Mouse (Mus musculus) neural tube, embryonic 14.5 days (tissue): ENCODE results near the gene Cypt15. TPM values are rescaled to one million over a fixed set of nuclear protein-coding genes. Genes with fewer than 3 reads are reported as not detected.
"Not testable (repeated sequence)": the region's sequence is repeated elsewhere in the genome, so short reads cannot be mapped to it uniquely, and the experiment has no call there.

Source experiments
- ATAC-seq: fragments of 200-750 bp; cut with Nextera tagmentation; 2 replicates; pipeline ENCODE4 v1.8.0; 2017; ENCODE audit warnings: low read depth, mild to moderate bottlenecking, moderate TSS enrichment, moderate library complexity
- H3K27ac ChIP-seq: fragments of 300-500 bp; sonication (generic); 2 replicates; pipeline ENCODE4 v1.5.1; 2014; ENCODE audit warnings: low read depth, mild to moderate bottlenecking, control low read depth, low read length, moderate library complexity, mixed read lengths
- H3K27me3 ChIP-seq: fragments of 300-500 bp; sonication (generic); 2 replicates; pipeline ENCODE4 v1.6.1; 2014; ENCODE audit warnings: low read length; ENCODE audit not compliant: control insufficient read depth, insufficient read depth
- H3K36me3 ChIP-seq: fragments of 300-500 bp; sonication (generic); 2 replicates; pipeline ENCODE4 v1.6.1; 2014; ENCODE audit warnings: low read length, mixed read lengths; ENCODE audit not compliant: control insufficient read depth, insufficient read depth
- H3K4me1 ChIP-seq: fragments of 300-500 bp; sonication (generic); 2 replicates; pipeline ENCODE4 v1.6.1; 2014; ENCODE audit warnings: low read length; ENCODE audit not compliant: control insufficient read depth, insufficient read depth
- H3K4me2 ChIP-seq: fragments of 300-500 bp; sonication (generic); 2 replicates; pipeline ENCODE4 v1.6.1; 2014; ENCODE audit warnings: mild to moderate bottlenecking, low read depth, low read length, control low read depth
- H3K4me3 ChIP-seq: fragments of 300-500 bp; sonication (generic); 2 replicates; pipeline ENCODE4 v1.5.1; 2014; ENCODE audit warnings: low read depth, low read length, control low read depth, mixed read lengths
- H3K9ac ChIP-seq: fragments of 300-500 bp; sonication (generic); replicated peaks from 2 replicates; pipeline ENCODE4 v1.6.1; 2014; ENCODE audit warnings: low read depth, mild to moderate bottlenecking, control low read depth, low read length, mixed read lengths
- H3K9me3 ChIP-seq: fragments of 300-500 bp; sonication (generic); 2 replicates; pipeline ENCODE4 v1.6.1; 2016; ENCODE audit warnings: low read length; ENCODE audit not compliant: control insufficient read depth
- WGBS: fragments of 180-500 bp; shearing (Covaris S2); extraction: QIAGEN DNeasy Blood & Tissue Kit; methylation state at CpG from one replicate; pipeline ENCODE4 v1.1.7; 2014; 5-methylcytosine and 5-hydroxymethylcytosine counted together
- polyA plus RNA-seq: library from polyadenylated mRNA; unstranded; fragments of >200 nt; fragmentation: Nextera tagmentation; extraction: Ambion mirVana; gene quantifications from 2 replicates; pipeline ENCODE4 v1.2.1, GENCODE M21; 2014

The Cypt15 gene
- not detected in 2 replicates for polyA plus RNA-seq

DNA sequence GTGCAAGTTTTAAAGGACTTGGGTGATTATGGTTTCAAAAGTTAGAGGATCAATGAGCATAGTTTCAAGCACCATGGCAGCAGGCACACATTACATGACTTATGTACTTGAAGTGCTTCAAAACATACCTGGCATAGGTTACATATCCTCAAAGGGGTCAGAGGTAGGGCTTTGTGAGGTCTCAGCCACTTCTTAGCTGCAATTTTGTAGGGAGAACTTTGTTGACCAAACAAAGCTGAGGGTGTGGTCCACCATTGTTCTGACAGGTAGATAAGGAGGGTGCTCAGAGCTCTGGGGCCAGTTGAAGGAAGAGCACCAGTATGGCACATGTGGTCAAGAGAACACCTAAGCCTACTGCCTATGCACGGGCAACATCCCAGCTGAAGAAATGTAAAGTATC lies at the start of gene Cypt15:
Cypt15 (plus strand) TSS at position 301 of the 400 bp plus-strand sequence.
- not testable (repeated sequence) for H3K4me3 ChIP-seq, H3K9ac ChIP-seq, H3K27me3 ChIP-seq, H3K27ac ChIP-seq, H3K4me1 ChIP-seq, ATAC-seq, H3K36me3 ChIP-seq, H3K9me3 ChIP-seq, H3K4me2 ChIP-seq
- WGBS: 92% methylated on average over 1 of the region's 1 CpGs

DNA sequence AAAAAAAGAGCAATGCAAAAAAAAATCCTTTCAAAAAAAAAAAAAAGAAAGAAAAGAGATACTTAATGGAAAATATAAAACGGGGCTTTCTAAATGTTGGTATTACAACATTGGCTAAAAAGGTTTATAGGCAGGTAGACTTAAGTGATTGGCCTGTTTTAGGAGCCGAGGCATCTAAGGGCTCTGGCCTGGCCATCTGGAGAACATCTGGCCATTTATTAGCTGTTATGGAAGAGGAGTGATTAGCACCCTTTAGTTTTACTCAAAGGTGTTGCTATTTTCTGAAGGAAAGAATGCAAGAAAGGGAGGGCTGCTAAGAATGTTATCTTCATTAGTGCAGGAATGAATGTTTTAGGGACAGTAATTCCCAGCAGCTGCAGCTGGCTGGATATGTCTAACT lies 24.9 kb downstream of the Cypt15 start:
- Histone ChIP-seq H3K36me3 (no peaks in the 10 kb centered on the region), H3K9ac (no peak overlapping the region), H3K27ac (no peak overlapping the region), H3K9me3 (no peaks in the 10 kb centered on the region), H3K27me3 (no peaks in the 10 kb centered on the region), H3K4me3 (no peak overlapping the region), H3K4me1 (no peaks in the 10 kb centered on the region), H3K4me2 (no peak overlapping the region)
- 84% methylated on average over 2 of the region's 2 CpGs for WGBS
- ATAC-seq: no peak

GRCm38 (mm10) chrX:39378830-39379229 lies 32.8 kb downstream of the Cypt15 start:
- no peaks in the 10 kb centered on the region for H3K9me3 ChIP-seq
- 67% methylated on average over 2 of the region's 2 CpGs for WGBS
- H3K9ac ChIP-seq: no peak overlapping the region
- no peak overlapping the region for H3K4me3 ChIP-seq
- no peaks in the 10 kb centered on the region for H3K27me3 ChIP-seq
- no peak overlapping the region for H3K4me2 ChIP-seq
- ATAC-seq: no peak
- H3K4me1 ChIP-seq: no peaks in the 10 kb centered on the region
- H3K36me3 ChIP-seq: no peaks in the 10 kb centered on the region
- H3K27ac ChIP-seq: no peak overlapping the region

- Histone ChIP-seq H3K36me3 (no peaks in the 10 kb centered on the region), H3K4me3 (no peak overlapping the region), H3K4me1 (no peaks in the 10 kb centered on the region), H3K27me3 (no peaks in the 10 kb centered on the region), H3K27ac (no peak overlapping the region), H3K4me2 (no peak overlapping the region), H3K9me3 (no peaks in the 10 kb centered on the region), H3K9ac (no peak overlapping the region)
- no peak for ATAC-seq
- 45% methylated on average over 2 of the region's 2 CpGs for WGBS
Observed at GRCm38 (mm10) chrX:39383806-39384205, 37.7 kb downstream of the Cypt15 start.
